Mouse (Mus musculus): ENCODE results near the gene Sox9. TPM values are rescaled to one million over a fixed set of nuclear protein-coding genes. Genes with fewer than 3 reads are reported as not detected.

The Sox9 gene
- polyA plus RNA-seq (2015; fragmentation: Nextera tagmentation; extraction: Ambion mirVana), result 209 and 226 TPM in 2 replicates

DNA sequence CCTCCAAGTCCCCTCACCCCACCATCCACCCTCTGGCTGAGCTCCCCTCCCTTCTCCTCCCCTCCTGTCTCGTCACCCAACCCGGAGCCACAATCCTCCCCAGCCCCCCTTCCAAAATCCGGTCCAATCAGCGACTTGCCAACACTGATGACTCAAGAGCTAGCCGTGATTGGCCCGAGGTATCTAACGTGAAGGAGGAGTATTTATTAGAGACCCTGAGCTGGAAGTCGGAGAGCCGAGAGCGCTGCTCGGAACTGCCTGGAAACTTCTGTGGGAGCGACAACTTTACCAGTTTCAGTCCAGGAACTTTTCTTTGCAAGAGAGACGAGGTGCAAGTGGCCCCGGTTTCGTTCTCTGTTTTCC lies at the start of gene Sox9:
TSS of gene Sox9 (plus strand) at position 231 of the 363 bp plus-strand sequence.
- Histone ChIP-seq H3K36me3 (peaks cover 14% of the 10 kb centered on the region), H3K4me3 (peak within 1 kb of the TSS; percentile 70), H3K4me1 (peaks cover 49% of the 10 kb centered on the region), H3K9me3 (no peaks in the 10 kb centered on the region), H3K4me2 (replicated peaks) (peak within 1 kb of the TSS; percentile 90), H3K27ac (peak within 1 kb of the TSS; percentile 97), H3K27me3 (peaks cover 29% of the 10 kb centered on the region), H3K9ac (peak within 1 kb of the TSS; percentile 94)
- WGBS, result 0% methylated on average over 15 of the region's 15 CpGs
- peak; percentile 93 for ATAC-seq (ENCODE audit: low FRiP score, low read depth)

GRCm38 (mm10) chr11:112732401-112732800 lies 49.6 kb upstream of the Sox9 start:
- Histone ChIP-seq H3K4me1 (peaks cover 6% of the 10 kb centered on the region), H3K27me3 (peaks cover 3% of the 10 kb centered on the region; the same call in 1 of the 2 replicates), H3K9ac (no peak overlapping the region), H3K4me3 (no peak overlapping the region), H3K9me3 (no peaks in the 10 kb centered on the region), H3K4me2 (replicated peaks) (no peak overlapping the region), H3K36me3 (no peaks in the 10 kb centered on the region), H3K27ac (no peak overlapping the region)
- ATAC-seq (ENCODE audit: low FRiP score, low read depth), result no peak
- 53% methylated on average over 7 of the region's 7 CpGs for WGBS

GRCm38 (mm10) chr11:112737071-112737470 lies 45.0 kb upstream of the Sox9 start:
- Histone ChIP-seq H3K4me1 (peaks cover 5% of the 10 kb centered on the region), H3K27me3 (no peaks in the 10 kb centered on the region), H3K9ac (no peak overlapping the region), H3K4me2 (replicated peaks) (no peak overlapping the region), H3K9me3 (no peaks in the 10 kb centered on the region), H3K36me3 (no peaks in the 10 kb centered on the region), H3K4me3 (no peak overlapping the region), H3K27ac (no peak overlapping the region)
- WGBS, result 33% methylated on average over 5 of the region's 5 CpGs
- ATAC-seq (ENCODE audit: low FRiP score, low read depth), result no peak

- ATAC-seq (ENCODE audit: low FRiP score, low read depth), result no peak
- H3K4me1 ChIP-seq, result no peaks in the 10 kb centered on the region
- no peak overlapping the region for H3K4me3 ChIP-seq
- no peak overlapping the region for H3K9ac ChIP-seq
- no peak overlapping the region for H3K4me2 ChIP-seq (replicated peaks)
- no peaks in the 10 kb centered on the region for H3K27me3 ChIP-seq
- no peaks in the 10 kb centered on the region for H3K9me3 ChIP-seq
- H3K36me3 ChIP-seq, result no peaks in the 10 kb centered on the region
- no peak overlapping the region for H3K27ac ChIP-seq
- WGBS, result 79% methylated on average over 1 of the region's 1 CpGs
Observed at GRCm38 (mm10) chr11:112739681-112740080, 42.3 kb upstream of the Sox9 start.

GRCm38 (mm10) chr11:112756516-112756915 lies 25.5 kb upstream of the Sox9 start:
- peaks cover 13% of the 10 kb centered on the region; the same call in 1 of the 2 replicates for H3K4me1 ChIP-seq
- no peak overlapping the region for H3K4me3 ChIP-seq
- H3K27me3 ChIP-seq, result no peaks in the 10 kb centered on the region
- no peak overlapping the region for H3K9ac ChIP-seq
- no peaks in the 10 kb centered on the region for H3K36me3 ChIP-seq
- 24% methylated on average over 4 of the region's 4 CpGs for WGBS
- no peak overlapping the region for H3K27ac ChIP-seq
- H3K4me2 ChIP-seq (replicated peaks), result no peak overlapping the region
- H3K9me3 ChIP-seq, result no peaks in the 10 kb centered on the region
- no peak for ATAC-seq (ENCODE audit: low FRiP score, low read depth)

GRCm38 (mm10) chr11:112758056-112758455 lies 24.0 kb upstream of the Sox9 start:
- Histone ChIP-seq H3K9ac (no peak overlapping the region), H3K27ac (no peak overlapping the region), H3K4me1 (peaks cover 11% of the 10 kb centered on the region; the same call in 1 of the 2 replicates), H3K4me3 (no peak overlapping the region), H3K27me3 (no peaks in the 10 kb centered on the region), H3K36me3 (no peaks in the 10 kb centered on the region), H3K9me3 (no peaks in the 10 kb centered on the region), H3K4me2 (replicated peaks) (no peak overlapping the region)
- WGBS, result 73% methylated on average over 9 of the region's 9 CpGs
- no peak for ATAC-seq (ENCODE audit: low FRiP score, low read depth)

DNA sequence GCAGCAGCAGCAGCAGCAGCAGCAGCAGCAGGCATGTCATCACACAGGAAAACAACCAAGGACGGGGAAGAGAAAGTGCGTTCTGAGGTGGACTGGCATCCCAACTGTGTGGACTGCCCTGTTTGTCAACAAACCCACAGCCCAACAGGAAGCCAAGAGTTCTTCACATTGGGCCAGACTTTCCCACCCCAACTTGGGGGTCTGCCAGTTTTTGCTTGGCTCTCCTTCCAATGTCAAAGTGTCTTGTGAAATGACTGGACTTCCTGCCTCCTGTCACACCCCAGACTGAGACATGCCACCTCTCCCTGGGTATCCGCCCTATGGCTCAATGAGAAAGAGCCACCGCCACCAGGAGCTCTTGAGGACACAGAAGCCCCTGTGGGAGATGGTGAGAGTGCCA lies 15.1 kb upstream of the Sox9 start:
- H3K9me3 ChIP-seq, result no peaks in the 10 kb centered on the region
- no peak overlapping the region for H3K27ac ChIP-seq
- no peak overlapping the region for H3K9ac ChIP-seq
- no peaks in the 10 kb centered on the region for H3K36me3 ChIP-seq
- H3K4me3 ChIP-seq, result no peak overlapping the region
- no peaks in the 10 kb centered on the region for H3K4me1 ChIP-seq
- peaks cover 13% of the 10 kb centered on the region for H3K27me3 ChIP-seq
- 89% methylated on average over 4 of the region's 4 CpGs for WGBS
- no peak for ATAC-seq (ENCODE audit: low FRiP score, low read depth)
- H3K4me2 ChIP-seq (replicated peaks), result no peak overlapping the region

DNA sequence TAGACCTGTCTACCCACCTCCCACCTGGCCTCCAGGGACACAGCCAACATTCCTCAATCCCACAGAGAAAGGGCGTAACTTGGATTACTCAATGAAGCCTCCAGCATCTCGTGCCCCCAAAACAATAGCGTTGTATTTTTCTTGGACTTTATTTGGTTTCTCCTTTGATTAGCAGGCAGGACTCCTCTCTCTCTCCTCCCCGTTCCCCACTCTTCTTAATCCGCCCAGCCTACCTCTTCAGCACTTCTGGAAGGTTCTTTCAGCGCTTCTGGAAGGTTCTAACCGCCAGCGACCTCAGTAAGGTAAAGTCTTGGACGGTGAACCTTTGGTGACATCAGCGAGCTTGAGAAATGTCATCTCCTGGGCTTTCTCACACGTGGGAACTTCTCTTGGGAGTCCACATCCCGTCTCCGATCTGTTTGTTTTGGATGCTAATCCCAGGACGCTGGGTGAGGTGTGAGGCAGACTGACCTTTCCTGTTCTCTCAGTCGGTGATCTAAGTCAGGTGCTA lies 14.4 kb upstream of the Sox9 start:
- WGBS, result 79% methylated on average over 15 of the region's 15 CpGs
- Histone ChIP-seq H3K27me3 (peaks cover 13% of the 10 kb centered on the region), H3K9ac (no peak overlapping the region), H3K36me3 (no peaks in the 10 kb centered on the region), H3K9me3 (no peaks in the 10 kb centered on the region), H3K27ac (no peak overlapping the region), H3K4me3 (no peak overlapping the region), H3K4me1 (no peaks in the 10 kb centered on the region), H3K4me2 (replicated peaks) (no peak overlapping the region)
- ATAC-seq (ENCODE audit: low FRiP score, low read depth), result no peak

- Histone ChIP-seq H3K36me3 (no peaks in the 10 kb centered on the region), H3K9ac (no peak overlapping the region), H3K9me3 (no peaks in the 10 kb centered on the region), H3K27me3 (peaks cover 53% of the 10 kb centered on the region), H3K4me3 (no peak overlapping the region), H3K27ac (no peak overlapping the region), H3K4me2 (replicated peaks) (no peak overlapping the region), H3K4me1 (peaks cover 20% of the 10 kb centered on the region)
- no peak for ATAC-seq (ENCODE audit: low FRiP score, low read depth)
- WGBS, result 39% methylated on average over 11 of the region's 11 CpGs
Observed at GRCm38 (mm10) chr11:112772791-112773355, 9.2 kb upstream of the Sox9 start.

DNA sequence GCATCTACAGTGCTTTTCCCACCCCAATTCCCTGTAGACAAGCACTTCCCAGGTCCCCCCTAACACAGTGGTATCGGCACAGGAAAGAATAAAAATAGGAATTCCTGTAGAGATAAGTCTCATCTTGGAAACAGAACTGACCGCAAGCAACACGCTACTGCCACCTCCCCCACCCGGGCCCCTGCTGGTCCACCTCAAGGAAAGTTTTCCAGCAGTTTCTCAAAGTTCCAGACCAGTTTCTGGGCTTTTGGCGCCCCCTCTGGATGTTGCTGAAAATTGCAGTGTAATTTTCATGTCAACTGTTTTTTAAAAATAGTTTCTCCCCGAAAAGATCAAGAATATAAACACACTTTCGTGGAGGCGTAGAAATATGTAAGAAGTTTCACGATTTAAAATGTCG lies 2.3 kb upstream of the Sox9 start:
- peaks cover 6% of the 10 kb centered on the region for H3K36me3 ChIP-seq
- no peak overlapping the region for H3K9ac ChIP-seq
- H3K4me1 ChIP-seq, result peaks cover 42% of the 10 kb centered on the region
- 0% methylated on average over 10 of the region's 10 CpGs for WGBS
- no peak overlapping the region for H3K4me3 ChIP-seq
- 0 out of 2 replicates have a peak overlapping the region, but pooled peaks have one; percentile 48 for H3K27ac ChIP-seq
- peaks cover 40% of the 10 kb centered on the region for H3K27me3 ChIP-seq
- H3K4me2 ChIP-seq (replicated peaks), result peak overlapping the region; percentile 90
- ATAC-seq (ENCODE audit: low FRiP score, low read depth), result no peak
- H3K9me3 ChIP-seq, result no peaks in the 10 kb centered on the region

DNA sequence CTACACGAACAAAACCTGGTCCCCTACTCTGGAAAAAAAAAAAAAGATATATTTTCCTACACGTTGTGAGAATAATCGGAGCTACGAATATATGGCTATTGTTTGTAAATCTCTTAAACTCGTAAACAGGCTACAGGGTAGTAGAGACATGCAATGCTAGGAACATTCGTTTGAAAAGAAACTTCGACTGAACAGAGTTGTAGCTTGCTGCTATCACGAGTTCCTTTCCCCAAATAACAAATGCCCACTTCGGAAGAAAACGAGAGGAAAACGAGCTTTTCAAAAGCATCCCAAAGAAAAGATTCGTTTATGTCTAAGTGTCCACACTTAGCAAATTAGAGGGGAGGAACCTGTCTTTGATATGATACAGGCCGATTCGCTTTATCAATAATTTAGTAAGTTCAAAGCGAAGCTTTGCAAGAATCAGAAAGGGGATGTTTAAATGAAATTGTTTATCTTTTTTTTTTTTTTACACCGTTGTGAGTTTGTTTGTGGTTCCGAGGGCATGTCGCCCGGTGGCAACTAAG lies 1.6 kb upstream of the Sox9 start:
- Histone ChIP-seq H3K9ac (peak overlapping the region; percentile 78), H3K4me2 (replicated peaks) (peak overlapping the region; percentile 90), H3K27ac (peak overlapping the region; percentile 96), H3K36me3 (peaks cover 11% of the 10 kb centered on the region), H3K4me1 (peaks cover 49% of the 10 kb centered on the region), H3K9me3 (no peaks in the 10 kb centered on the region), H3K27me3 (peaks cover 39% of the 10 kb centered on the region), H3K4me3 (peak overlapping the region; percentile 70)
- no peak for ATAC-seq (ENCODE audit: low FRiP score, low read depth)
- WGBS, result 5% methylated on average over 19 of the region's 19 CpGs

DNA sequence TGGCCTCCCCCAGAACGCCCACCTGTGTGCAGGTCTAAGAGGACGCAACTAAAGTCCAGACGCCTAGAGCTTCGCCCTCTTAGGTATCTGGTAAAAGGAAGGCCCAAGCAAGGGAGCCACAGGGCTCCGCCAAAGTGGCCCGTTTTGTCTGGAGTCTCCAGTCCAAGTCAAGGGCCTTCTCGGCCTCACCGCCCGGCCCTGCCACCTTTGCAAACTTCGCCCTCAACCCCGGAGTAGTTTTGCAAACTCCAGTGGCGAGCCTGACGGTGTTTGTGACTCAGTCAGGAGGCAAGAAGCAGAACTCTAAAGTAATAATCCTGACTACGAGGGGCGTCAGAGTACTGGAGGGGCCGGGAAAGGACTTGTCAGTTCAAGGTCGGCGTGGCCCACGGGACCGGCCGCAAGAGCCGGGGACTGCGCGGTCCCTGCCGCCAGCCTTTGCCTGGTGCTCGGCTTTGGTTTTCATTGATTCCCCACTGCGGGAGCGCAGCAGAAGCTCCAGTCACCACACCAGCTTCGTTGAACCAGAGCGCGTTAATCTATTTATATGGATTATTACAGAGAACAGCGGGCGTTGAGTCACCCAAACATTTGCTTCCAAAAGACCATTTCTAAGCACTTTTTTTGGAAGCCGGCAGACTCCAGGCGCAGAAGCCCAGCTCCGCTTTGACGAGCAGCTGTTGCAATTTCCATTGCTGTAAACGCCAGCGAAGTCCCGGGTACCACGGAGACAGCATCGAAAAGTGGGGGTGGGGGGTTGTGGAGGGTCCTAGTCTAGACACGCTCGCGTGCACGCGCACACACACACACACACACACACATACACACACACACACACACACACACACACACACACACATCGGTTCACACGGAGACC lies 751 bp upstream of the Sox9 start:
- peaks cover 12% of the 10 kb centered on the region for H3K36me3 ChIP-seq
- H3K9me3 ChIP-seq, result no peaks in the 10 kb centered on the region
- H3K27ac ChIP-seq, result peak overlapping the region; percentile 96
- peak; percentile 60 for ATAC-seq (ENCODE audit: low FRiP score, low read depth)
- peak overlapping the region; percentile 78 for H3K9ac ChIP-seq
- under 1% methylated on average over 42 of the region's 49 CpGs for WGBS
- peaks cover 49% of the 10 kb centered on the region for H3K4me1 ChIP-seq
- peak overlapping the region; percentile 90 for H3K4me2 ChIP-seq (replicated peaks)
- peaks cover 36% of the 10 kb centered on the region for H3K27me3 ChIP-seq
- H3K4me3 ChIP-seq, result peak overlapping the region; percentile 70
